Mouse (Mus musculus): ENCODE results near the gene Dlg2. TPM values are rescaled to one million over a fixed set of nuclear protein-coding genes. Genes with fewer than 3 reads are reported as not detected.

Dlg2 gene
- polyA plus RNA-seq, 1 experiment from 2014 or later = 8.1 TPM

DNA sequence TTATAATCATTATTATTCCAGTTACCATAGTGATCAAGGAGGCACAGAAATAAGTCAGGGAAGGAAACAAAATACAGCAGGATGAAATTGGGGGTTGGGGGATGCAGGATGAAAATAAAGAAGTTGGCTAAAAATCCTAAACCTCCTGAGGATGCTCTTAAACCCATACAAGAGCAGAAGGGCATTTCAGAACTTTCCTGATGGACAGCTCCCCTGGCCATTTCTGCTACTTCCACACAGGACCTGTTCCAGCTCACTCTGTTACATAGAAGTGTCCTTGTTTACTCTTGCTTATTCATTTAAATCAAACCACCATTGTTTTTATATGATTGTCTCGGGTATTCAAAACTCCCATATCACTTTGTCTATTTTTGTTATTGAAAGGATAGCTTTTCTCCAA is 791.3 kb downstream of the Dlg2 start:
- no peaks in the 10 kb centered on the region for H3K27me3 ChIP-seq (replicated peaks)
- no peak overlapping the region for H3K9ac ChIP-seq
- H3K27ac ChIP-seq = no peak overlapping the region
- no peak overlapping the region for H3K4me3 ChIP-seq
- peaks cover 4% of the 10 kb centered on the region; the same call in 1 of the 2 replicates for H3K4me1 ChIP-seq
- H3K4me2 ChIP-seq (replicated peaks) = no peak overlapping the region
- H3K36me3 ChIP-seq = no peaks in the 10 kb centered on the region
- WGBS = 42% methylated on average over 1 of the region's 1 CpGs
- ATAC-seq (ENCODE audit: low FRiP score, low read depth) = no peak
- no peaks in the 10 kb centered on the region for H3K9me3 ChIP-seq

- Histone ChIP-seq H3K4me1 (no peaks in the 10 kb centered on the region), H3K36me3 (no peaks in the 10 kb centered on the region), H3K27me3 (replicated peaks) (no peaks in the 10 kb centered on the region), H3K9me3 (no peaks in the 10 kb centered on the region), H3K4me2 (replicated peaks) (no peak overlapping the region), H3K27ac (no peak overlapping the region), H3K9ac (no peak overlapping the region), H3K4me3 (no peak overlapping the region)
- ATAC-seq (ENCODE audit: low FRiP score, low read depth) = no peak
- 95% methylated on average over 3 of the region's 3 CpGs for WGBS
These were observed 807.7 kb downstream of the Dlg2 start for GRCm38 (mm10) chr7:91284167-91284566.

DNA sequence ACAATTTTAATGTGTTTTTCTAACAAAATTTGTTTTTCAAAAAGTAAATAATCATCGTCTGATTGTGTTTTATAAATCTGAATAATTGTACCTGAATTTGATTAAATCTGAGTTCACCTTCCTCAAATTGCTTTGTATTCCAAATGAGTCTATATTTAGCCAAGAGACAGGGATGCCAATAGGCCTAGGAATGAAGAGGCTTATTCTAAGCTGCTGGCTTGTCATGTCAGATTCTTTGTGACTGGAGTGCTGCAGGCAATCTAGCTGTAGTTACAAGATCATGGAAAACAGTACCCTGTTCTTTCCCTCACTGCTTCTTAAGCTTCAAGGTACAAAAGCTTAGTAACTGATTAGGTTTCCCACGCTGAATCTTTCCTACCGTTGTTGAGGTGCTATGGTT is 811.9 kb downstream of the Dlg2 start:
- Histone ChIP-seq H3K9me3 (no peaks in the 10 kb centered on the region), H3K27ac (no peak overlapping the region), H3K4me3 (no peak overlapping the region), H3K4me1 (no peaks in the 10 kb centered on the region), H3K36me3 (no peaks in the 10 kb centered on the region), H3K9ac (no peak overlapping the region), H3K4me2 (replicated peaks) (no peak overlapping the region), H3K27me3 (replicated peaks) (no peaks in the 10 kb centered on the region)
- WGBS = 77% methylated on average over 3 of the region's 3 CpGs
- no peak for ATAC-seq (ENCODE audit: low FRiP score, low read depth)

DNA sequence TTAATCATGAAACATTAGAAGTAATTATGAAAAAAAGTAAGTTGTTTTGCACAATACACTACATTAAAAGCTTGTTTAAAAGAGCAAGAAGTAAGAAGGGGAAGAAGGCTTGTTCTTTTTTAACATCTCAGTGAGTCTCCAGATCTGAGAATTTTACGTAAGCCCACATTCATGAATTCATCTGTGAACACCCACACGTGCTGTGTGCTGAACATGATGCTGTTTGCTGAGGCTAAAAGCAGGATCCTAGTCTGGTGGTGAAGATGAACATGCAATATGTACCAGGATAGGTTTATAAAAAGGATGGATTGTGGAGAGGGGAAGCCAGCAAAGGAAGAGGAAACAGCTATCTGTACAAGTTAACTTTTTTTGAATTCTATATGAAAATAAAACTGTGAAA is 819.7 kb downstream of the Dlg2 start:
- H3K4me2 ChIP-seq (replicated peaks) = no peak overlapping the region
- no peaks in the 10 kb centered on the region for H3K9me3 ChIP-seq
- no peaks in the 10 kb centered on the region for H3K4me1 ChIP-seq
- no peak overlapping the region for H3K9ac ChIP-seq
- H3K36me3 ChIP-seq = no peaks in the 10 kb centered on the region
- no peak overlapping the region for H3K4me3 ChIP-seq
- H3K27ac ChIP-seq = no peak overlapping the region
- H3K27me3 ChIP-seq (replicated peaks) = no peaks in the 10 kb centered on the region
- ATAC-seq (ENCODE audit: low FRiP score, low read depth) = no peak
- WGBS = 76% methylated on average over 2 of the region's 2 CpGs

- WGBS = 83% methylated on average over 5 of the region's 5 CpGs
- no peaks in the 10 kb centered on the region for H3K9me3 ChIP-seq
- H3K27ac ChIP-seq = no peak overlapping the region
- no peak overlapping the region for H3K4me2 ChIP-seq (replicated peaks)
- no peak overlapping the region for H3K4me3 ChIP-seq
- ATAC-seq (ENCODE audit: low FRiP score, low read depth) = no peak
- no peak overlapping the region for H3K9ac ChIP-seq
- no peaks in the 10 kb centered on the region for H3K36me3 ChIP-seq
- no peaks in the 10 kb centered on the region for H3K27me3 ChIP-seq (replicated peaks)
- H3K4me1 ChIP-seq = no peaks in the 10 kb centered on the region
These were observed 834.7 kb downstream of the Dlg2 start for GRCm38 (mm10) chr7:91311177-91311576.

GRCm38 (mm10) chr7:91345073-91345472 is 868.6 kb downstream of the Dlg2 start:
- no peak overlapping the region for H3K27ac ChIP-seq
- no peaks in the 10 kb centered on the region for H3K27me3 ChIP-seq (replicated peaks)
- no peak overlapping the region for H3K9ac ChIP-seq
- H3K9me3 ChIP-seq = no peaks in the 10 kb centered on the region
- ATAC-seq (ENCODE audit: low FRiP score, low read depth) = no peak
- H3K4me1 ChIP-seq = no peaks in the 10 kb centered on the region
- H3K4me3 ChIP-seq = no peak overlapping the region
- H3K36me3 ChIP-seq = no peaks in the 10 kb centered on the region
- no peak overlapping the region for H3K4me2 ChIP-seq (replicated peaks)

DNA sequence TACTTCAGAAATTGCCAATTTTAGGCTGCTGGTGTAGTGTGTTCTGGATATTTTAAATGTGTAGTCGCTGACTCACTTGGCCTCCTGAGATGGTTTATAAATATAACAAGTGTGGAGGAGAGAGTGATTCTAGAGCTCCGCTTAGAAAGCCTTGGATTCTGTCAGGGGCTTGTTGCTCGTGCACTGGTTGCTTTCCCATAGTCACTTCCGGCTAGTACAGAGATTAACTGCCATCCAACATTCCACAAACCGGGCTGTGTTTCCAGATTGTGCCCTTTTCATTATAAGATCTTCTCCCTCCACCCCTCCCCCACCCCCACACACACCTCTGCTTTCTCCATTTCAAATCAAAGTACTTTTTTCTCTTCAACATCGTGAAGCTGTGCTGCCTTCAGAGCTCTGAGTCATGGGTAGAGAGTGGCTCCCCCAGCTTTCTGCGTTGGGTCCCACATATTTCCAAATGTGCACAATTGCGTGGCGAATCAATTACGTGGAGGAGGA is 893.4 kb downstream of the Dlg2 start:
- H3K9me3 ChIP-seq = no peaks in the 10 kb centered on the region
- no peaks in the 10 kb centered on the region for H3K4me1 ChIP-seq
- H3K4me2 ChIP-seq (replicated peaks) = no peak overlapping the region
- no peak for ATAC-seq (ENCODE audit: low FRiP score, low read depth)
- no peak overlapping the region for H3K4me3 ChIP-seq
- H3K36me3 ChIP-seq = no peaks in the 10 kb centered on the region
- WGBS = 57% methylated on average over 10 of the region's 10 CpGs
- H3K27me3 ChIP-seq (replicated peaks) = no peaks in the 10 kb centered on the region
- no peak overlapping the region for H3K9ac ChIP-seq
- H3K27ac ChIP-seq = no peak overlapping the region

DNA sequence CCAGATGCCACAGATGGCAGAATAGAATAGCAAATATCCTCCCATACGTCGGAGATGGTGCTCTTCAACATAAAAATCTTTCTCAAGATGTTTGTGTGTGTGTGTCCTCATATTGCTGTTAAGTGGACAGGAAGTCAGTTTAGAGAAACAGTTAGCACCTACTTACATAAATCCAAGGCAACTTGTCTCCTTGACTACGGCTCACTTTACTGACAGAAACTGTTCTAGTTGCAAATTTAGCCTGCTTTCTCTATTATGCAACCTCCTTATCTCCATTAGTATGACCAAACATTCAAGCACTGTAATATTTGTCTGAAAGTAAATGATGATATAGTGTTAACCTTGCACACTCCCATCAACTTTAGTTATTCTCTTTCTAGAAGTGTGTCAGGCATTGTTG is 905.8 kb downstream of the Dlg2 start:
- no peaks in the 10 kb centered on the region for H3K27me3 ChIP-seq (replicated peaks)
- no peak overlapping the region for H3K9ac ChIP-seq
- H3K36me3 ChIP-seq = no peaks in the 10 kb centered on the region
- H3K4me1 ChIP-seq = no peaks in the 10 kb centered on the region
- no peak overlapping the region for H3K4me3 ChIP-seq
- WGBS = 84% methylated on average over 3 of the region's 3 CpGs
- H3K9me3 ChIP-seq = no peaks in the 10 kb centered on the region
- no peak for ATAC-seq (ENCODE audit: low FRiP score, low read depth)
- no peak overlapping the region for H3K4me2 ChIP-seq (replicated peaks)
- H3K27ac ChIP-seq = no peak overlapping the region

GRCm38 (mm10) chr7:91383873-91384272 is 907.4 kb downstream of the Dlg2 start:
- ATAC-seq (ENCODE audit: low FRiP score, low read depth) = no peak
- no peak overlapping the region for H3K4me3 ChIP-seq
- H3K9me3 ChIP-seq = no peaks in the 10 kb centered on the region
- H3K27ac ChIP-seq = no peak overlapping the region
- 48% methylated on average over 1 of the region's 1 CpGs for WGBS
- H3K27me3 ChIP-seq (replicated peaks) = no peaks in the 10 kb centered on the region
- H3K36me3 ChIP-seq = no peaks in the 10 kb centered on the region
- H3K4me1 ChIP-seq = no peaks in the 10 kb centered on the region
- H3K4me2 ChIP-seq (replicated peaks) = no peak overlapping the region
- H3K9ac ChIP-seq = no peak overlapping the region

GRCm38 (mm10) chr7:91389272-91389671 is 912.8 kb downstream of the Dlg2 start:
- H3K9me3 ChIP-seq = no peaks in the 10 kb centered on the region
- no peak for ATAC-seq (ENCODE audit: low FRiP score, low read depth)
- H3K27me3 ChIP-seq (replicated peaks) = no peaks in the 10 kb centered on the region
- H3K4me1 ChIP-seq = no peaks in the 10 kb centered on the region
- H3K4me2 ChIP-seq (replicated peaks) = no peak overlapping the region
- no peak overlapping the region for H3K9ac ChIP-seq
- no peaks in the 10 kb centered on the region for H3K36me3 ChIP-seq
- WGBS = 88% methylated on average over 5 of the region's 5 CpGs
- H3K4me3 ChIP-seq = no peak overlapping the region
- H3K27ac ChIP-seq = no peak overlapping the region

DNA sequence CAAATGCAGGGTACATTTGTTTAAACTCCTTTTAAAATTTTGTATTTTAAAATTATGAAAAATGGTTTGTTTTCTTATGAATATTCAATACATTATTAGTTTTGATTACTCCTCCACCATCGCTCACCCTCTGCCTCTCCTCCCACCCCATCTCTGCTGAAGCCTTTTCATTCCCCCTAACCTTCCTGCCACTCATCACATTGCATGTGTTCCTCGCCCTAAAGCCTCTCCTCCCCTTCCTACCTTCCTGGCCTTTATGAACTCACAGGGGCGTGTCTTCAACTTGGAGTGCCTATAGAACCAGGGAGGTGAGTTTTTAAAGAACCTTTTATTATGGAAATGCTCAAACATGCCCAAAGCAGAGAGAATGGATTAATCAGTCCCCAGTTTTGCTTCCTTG is 921.4 kb downstream of the Dlg2 start:
- Histone ChIP-seq H3K4me2 (replicated peaks) (no peak overlapping the region), H3K36me3 (no peaks in the 10 kb centered on the region), H3K4me3 (no peak overlapping the region), H3K27me3 (replicated peaks) (no peaks in the 10 kb centered on the region), H3K9me3 (no peaks in the 10 kb centered on the region), H3K9ac (no peak overlapping the region), H3K27ac (no peak overlapping the region), H3K4me1 (no peaks in the 10 kb centered on the region)
- no peak for ATAC-seq (ENCODE audit: low FRiP score, low read depth)
- WGBS = 25% methylated on average over 3 of the region's 3 CpGs

DNA sequence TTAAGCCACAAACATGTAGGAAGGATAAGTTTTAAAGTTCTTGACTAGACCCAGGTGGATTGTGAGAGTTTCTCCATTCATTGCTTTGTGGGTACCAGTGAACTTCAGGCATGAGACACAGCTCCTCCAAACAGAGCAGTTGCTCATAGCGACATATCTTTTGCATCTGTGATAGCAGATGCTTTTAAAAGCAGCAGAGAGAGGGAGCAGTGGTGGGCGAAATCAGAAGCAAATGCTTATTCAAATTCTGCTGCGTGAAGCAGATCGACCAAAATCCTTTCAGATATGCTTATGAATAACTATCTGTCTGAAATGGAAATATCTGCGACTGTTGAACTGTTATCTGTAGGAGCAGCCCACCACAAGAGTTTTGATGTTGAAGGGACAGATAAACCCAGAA is 935.6 kb downstream of the Dlg2 start:
- Histone ChIP-seq H3K4me3 (no peak overlapping the region), H3K9ac (no peak overlapping the region), H3K27me3 (replicated peaks) (no peaks in the 10 kb centered on the region), H3K36me3 (no peaks in the 10 kb centered on the region), H3K9me3 (no peaks in the 10 kb centered on the region), H3K4me2 (replicated peaks) (no peak overlapping the region), H3K4me1 (no peaks in the 10 kb centered on the region), H3K27ac (no peak overlapping the region)
- no peak for ATAC-seq (ENCODE audit: low FRiP score, low read depth)
- WGBS = 92% methylated on average over 5 of the region's 5 CpGs

DNA sequence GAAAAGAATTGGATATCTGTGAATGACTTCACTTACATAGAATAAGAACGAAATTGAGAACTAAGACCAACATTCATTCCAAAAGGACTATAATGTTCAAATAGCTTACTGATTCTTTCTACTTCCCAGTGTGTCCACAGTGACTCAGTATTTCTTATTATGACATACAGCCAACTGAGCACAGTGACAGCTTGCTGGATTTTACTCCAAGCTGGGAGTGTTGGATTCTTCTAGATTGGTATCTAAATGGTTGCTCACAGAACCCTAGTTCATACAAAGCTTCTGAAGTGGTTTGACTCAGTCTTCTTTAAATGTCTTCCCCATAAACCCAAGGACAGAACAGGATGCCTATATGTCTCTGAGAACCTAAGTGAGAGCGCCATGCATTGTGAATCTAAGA is 937.7 kb downstream of the Dlg2 start:
- H3K27ac ChIP-seq = no peak overlapping the region
- no peak overlapping the region for H3K4me3 ChIP-seq
- no peaks in the 10 kb centered on the region for H3K9me3 ChIP-seq
- ATAC-seq (ENCODE audit: low FRiP score, low read depth) = no peak
- no peaks in the 10 kb centered on the region for H3K36me3 ChIP-seq
- no peaks in the 10 kb centered on the region for H3K4me1 ChIP-seq
- no peaks in the 10 kb centered on the region for H3K27me3 ChIP-seq (replicated peaks)
- H3K4me2 ChIP-seq (replicated peaks) = no peak overlapping the region
- H3K9ac ChIP-seq = no peak overlapping the region
- 91% methylated on average over 2 of the region's 2 CpGs for WGBS

Data from neural tube, embryonic 12.5 days (tissue).